ENCODE assay signal across 14 mouse cellular contexts in the genomic region with DNA sequence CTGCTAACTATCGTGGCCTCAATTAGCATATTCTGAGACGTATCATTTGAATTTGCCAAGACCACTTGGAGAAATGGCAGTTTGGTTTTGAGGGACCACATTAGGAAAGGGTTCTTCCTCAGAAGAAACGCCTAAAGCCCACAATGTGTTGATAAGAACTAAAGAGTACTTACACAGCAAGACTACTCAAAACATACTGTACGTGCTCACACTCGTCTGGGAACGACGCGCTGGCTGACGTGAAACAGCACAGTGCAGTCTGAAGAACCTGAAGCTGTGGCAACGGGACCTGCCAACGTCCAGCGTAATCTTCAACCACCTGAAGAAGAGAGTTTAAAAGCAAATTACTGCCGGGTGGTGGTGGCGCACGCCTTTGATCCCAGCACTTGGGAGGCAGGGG.
"Had no signal": no experiment of that assay in that cellular context is flagged by ENCODE, and none has a peak within 500 bp of the region (broad histone marks: within the 10 kb centered on the region; RNA-seq: fewer than 3 reads in every experiment).

No protein-coding gene starts in this region.

- H3K4me1 ChIP-seq: midbrain, embryonic 12.5 days; midbrain, embryonic 15.5 days; neural tube, embryonic 13.5 days had no signal

- DNase-seq: kidney, adult 2 months; kidney, postnatal 36 days; layer of hippocampus, postnatal 36 days; lung, embryonic 14.5 days; thymus, adult 2 months; thymus, postnatal 14 days; thymus, postnatal 4 days had no signal

- H3K9me3 ChIP-seq: midbrain, embryonic 12.5 days; midbrain, embryonic 15.5 days; neural tube, embryonic 13.5 days had no signal

- H3K36me3 ChIP-seq: midbrain, embryonic 15.5 days had no signal

- ATAC-seq: hindbrain, postnatal 0 days; intestine, postnatal 0 days; midbrain, embryonic 15.5 days had no signal

- H3K27me3 ChIP-seq: midbrain, embryonic 12.5 days; midbrain, embryonic 15.5 days; neural tube, embryonic 13.5 days had no signal

- H3K4me3 ChIP-seq: left cerebral cortex, adult 2 months; midbrain, embryonic 12.5 days; midbrain, embryonic 15.5 days; myocyte; neural tube, embryonic 13.5 days had no signal
